Mouse (Mus musculus) embryonic facial prominence, embryonic 11.5 days (tissue): ENCODE measurements around the gene Fancg. TPM values are rescaled to one million over a fixed set of nuclear protein-coding genes. Genes with fewer than 3 reads are reported as not detected.

Source experiments
- ATAC-seq: fragments of 200-750 bp; cut with Nextera tagmentation; replicated peaks from 2 replicates; pipeline ENCODE4 v1.8.0; 2017; ENCODE audit warnings: low read depth; ENCODE audit not compliant: insufficient number of reproducible peaks, low FRiP score, low TSS enrichment
- DNase-seq: peaks from one replicate; pipeline ENCODE4 v3.0.0-alpha.2; 2015; ENCODE audit warnings: low spot score
- H3K27ac ChIP-seq: fragments of 300-500 bp; sonication (generic); replicated peaks from 2 replicates; pipeline ENCODE4 v1.5.1; 2014; ENCODE audit warnings: mild to moderate bottlenecking, low read depth, low read length, control low read depth
- H3K27me3 ChIP-seq: fragments of 300-500 bp; sonication (generic); 2 replicates; pipeline ENCODE4 v1.6.1; 2014; ENCODE audit warnings: mild to moderate bottlenecking, low read length, moderate library complexity, mixed read lengths; ENCODE audit not compliant: control insufficient read depth, insufficient read depth
- H3K36me3 ChIP-seq: fragments of 300-500 bp; sonication (generic); replicated peaks from 2 replicates; pipeline ENCODE4 v1.6.1; 2014; ENCODE audit warnings: low read depth, mild to moderate bottlenecking, low read length, moderate library complexity, mixed read lengths; ENCODE audit not compliant: control insufficient read depth, insufficient read depth
- H3K4me1 ChIP-seq: fragments of 300-500 bp; sonication (generic); 2 replicates; pipeline ENCODE4 v1.6.1; 2014; ENCODE audit warnings: low read length, mixed read lengths; ENCODE audit not compliant: control insufficient read depth, insufficient read depth
- H3K4me2 ChIP-seq: fragments of 300-500 bp; sonication (generic); 2 replicates; pipeline ENCODE4 v1.6.1; 2014; ENCODE audit warnings: low read depth, mild to moderate bottlenecking, control low read depth, low read length, moderate library complexity
- H3K4me3 ChIP-seq: fragments of 300-500 bp; sonication (generic); 2 replicates; pipeline ENCODE4 v1.5.1; 2014; ENCODE audit warnings: low read depth, low read length, control low read depth
- H3K9ac ChIP-seq: fragments of 300-500 bp; sonication (generic); replicated peaks from 2 replicates; pipeline ENCODE4 v1.6.1; 2014; ENCODE audit warnings: mild to moderate bottlenecking, control low read depth, low read length
- H3K9me3 ChIP-seq: fragments of 300-500 bp; sonication (generic); replicated peaks from 2 replicates; pipeline ENCODE4 v1.6.1; 2016; ENCODE audit warnings: mild to moderate bottlenecking, low read length, inconsistent platforms, mixed read lengths; ENCODE audit not compliant: control insufficient read depth
- WGBS: fragments of 180-500 bp; shearing (Covaris S2); extraction: QIAGEN DNeasy Blood & Tissue Kit; methylation state at CpG from one replicate; pipeline ENCODE4 v1.1.7; 2014; 5-methylcytosine and 5-hydroxymethylcytosine counted together
- polyA plus RNA-seq: library from polyadenylated mRNA; unstranded; fragments of >200 nt; fragmentation: Nextera tagmentation; extraction: Ambion mirVana; gene quantifications from 2 replicates; pipeline ENCODE4 v1.2.1, GENCODE M21; 2014

The Fancg gene
- polyA plus RNA-seq, 1 experiment from 2014 or later = 19.7 TPM

- peak overlapping the region; percentile 90 for H3K4me2 ChIP-seq
- DNase-seq = no peak
- 1% methylated on average over 11 of the region's 11 CpGs for WGBS
- no peaks in the 10 kb centered on the region for H3K9me3 ChIP-seq
- no peaks in the 10 kb centered on the region for H3K27me3 ChIP-seq
- H3K27ac ChIP-seq = peak overlapping the region; percentile 62
- ATAC-seq = 0 out of 2 replicates have a peak, but pooled peaks have one; percentile 1
- H3K4me1 ChIP-seq = peaks cover 5% of the 10 kb centered on the region; the same call in 1 of the 2 replicates
- peak overlapping the region; percentile 65 for H3K4me3 ChIP-seq
- H3K36me3 ChIP-seq = no peaks in the 10 kb centered on the region
- H3K9ac ChIP-seq = peak overlapping the region; percentile 78
These were observed 29.3 kb upstream of the Fancg start for GRCm38 (mm10) chr4:43039609-43040008.

- no peak for ATAC-seq
- peak overlapping the region; percentile 90 for H3K4me2 ChIP-seq
- DNase-seq = no peak
- 58% methylated on average over 15 of the region's 15 CpGs for WGBS
- no peaks in the 10 kb centered on the region for H3K9me3 ChIP-seq
- H3K27me3 ChIP-seq = no peaks in the 10 kb centered on the region
- H3K36me3 ChIP-seq = no peaks in the 10 kb centered on the region
- H3K9ac ChIP-seq = peak overlapping the region; percentile 78
- H3K4me3 ChIP-seq = peak overlapping the region; percentile 65
- peaks cover 4% of the 10 kb centered on the region; the same call in 1 of the 2 replicates for H3K4me1 ChIP-seq
- no peak overlapping the region for H3K27ac ChIP-seq
These were observed 28.5 kb upstream of the Fancg start for GRCm38 (mm10) chr4:43038567-43039495.

- Histone ChIP-seq H3K4me3 (no peak overlapping the region), H3K9ac (no peak overlapping the region), H3K27ac (no peak overlapping the region), H3K27me3 (no peaks in the 10 kb centered on the region), H3K4me1 (peaks cover 4% of the 10 kb centered on the region; the same call in 1 of the 2 replicates), H3K36me3 (no peaks in the 10 kb centered on the region), H3K4me2 (no peak overlapping the region), H3K9me3 (no peaks in the 10 kb centered on the region)
- ATAC-seq (no peak), DNase-seq (no peak)
- WGBS = 64% methylated on average over 4 of the region's 4 CpGs
These were observed 27.7 kb upstream of the Fancg start for GRCm38 (mm10) chr4:43037860-43038566.

- no peak overlapping the region; the same call in 1 of the 2 replicates for H3K4me3 ChIP-seq
- 86% methylated on average over 10 of the region's 10 CpGs for WGBS
- H3K4me1 ChIP-seq = peaks cover 4% of the 10 kb centered on the region; the same call in 1 of the 2 replicates
- ATAC-seq (no peak), DNase-seq (no peak)
- no peak overlapping the region for H3K27ac ChIP-seq
- no peaks in the 10 kb centered on the region for H3K9me3 ChIP-seq
- H3K4me2 ChIP-seq = no peak overlapping the region
- H3K9ac ChIP-seq = no peak overlapping the region
- H3K36me3 ChIP-seq = no peaks in the 10 kb centered on the region
- H3K27me3 ChIP-seq = no peaks in the 10 kb centered on the region
These were observed 26.1 kb upstream of the Fancg start for GRCm38 (mm10) chr4:43036356-43036755.

- no peaks in the 10 kb centered on the region for H3K9me3 ChIP-seq
- no peak overlapping the region for H3K27ac ChIP-seq
- DNase-seq (no peak), ATAC-seq (no peak)
- no peaks in the 10 kb centered on the region for H3K36me3 ChIP-seq
- H3K27me3 ChIP-seq = no peaks in the 10 kb centered on the region
- no peak overlapping the region for H3K4me3 ChIP-seq
- H3K9ac ChIP-seq = no peak overlapping the region
- H3K4me1 ChIP-seq = peaks cover 4% of the 10 kb centered on the region; the same call in 1 of the 2 replicates
- H3K4me2 ChIP-seq = no peak overlapping the region
- WGBS = 85% methylated on average over 6 of the region's 6 CpGs
These were observed 25.5 kb upstream of the Fancg start for GRCm38 (mm10) chr4:43035851-43036250.

GRCm38 (mm10) chr4:43033481-43033880 is 23.2 kb upstream of the Fancg start:
- Histone ChIP-seq H3K4me3 (no peak overlapping the region), H3K27ac (no peak overlapping the region), H3K4me2 (no peak overlapping the region), H3K27me3 (no peaks in the 10 kb centered on the region), H3K9ac (no peak overlapping the region), H3K36me3 (no peaks in the 10 kb centered on the region; the same call in 1 of the 2 replicates), H3K4me1 (no peaks in the 10 kb centered on the region), H3K9me3 (no peaks in the 10 kb centered on the region)
- 83% methylated on average over 14 of the region's 14 CpGs for WGBS
- DNase-seq (no peak), ATAC-seq (no peak)

- Histone ChIP-seq H3K4me1 (no peaks in the 10 kb centered on the region), H3K36me3 (no peaks in the 10 kb centered on the region; the same call in 1 of the 2 replicates), H3K4me2 (no peak overlapping the region), H3K27ac (no peak overlapping the region), H3K9me3 (no peaks in the 10 kb centered on the region), H3K27me3 (no peaks in the 10 kb centered on the region), H3K9ac (no peak overlapping the region), H3K4me3 (no peak overlapping the region)
- ATAC-seq (no peak), DNase-seq (no peak)
- 82% methylated on average over 1 of the region's 1 CpGs for WGBS
These were observed 22.2 kb upstream of the Fancg start for GRCm38 (mm10) chr4:43032501-43032900.
